Mouse (Mus musculus): ENCODE data around the gene Krtcap2.

The Krtcap2 gene

GRCm38 (mm10) chr3:89225321-89225815 is 20.4 kb upstream of the Krtcap2 start:
- no peak for DNase-seq (ENCODE audit: low spot score in 2 of 2)

- no peak for DNase-seq (ENCODE audit: low spot score in 2 of 2)
Observed at GRCm38 (mm10) chr3:89225918-89226317, 19.8 kb upstream of the Krtcap2 start.

- no peak for DNase-seq (ENCODE audit: low spot score in 2 of 2)
Observed at GRCm38 (mm10) chr3:89226361-89226760, 19.4 kb upstream of the Krtcap2 start.

- DNase-seq (ENCODE audit: low spot score in 2 of 2) = no peak
Observed at GRCm38 (mm10) chr3:89226900-89227299, 18.9 kb upstream of the Krtcap2 start, which contains the start of gene Mtx1. Gene Mtx1 (minus strand): TSS chr3:89227088.

GRCm38 (mm10) chr3:89227307-89228179 is 18.2 kb upstream of the Krtcap2 start:
- peak; percentile 84 for DNase-seq (ENCODE audit: low spot score in 2 of 2)

- DNase-seq (ENCODE audit: low spot score in 2 of 2) = peak; percentile 87 to 90
Observed at GRCm38 (mm10) chr3:89228180-89228549, 17.6 kb upstream of the Krtcap2 start.

GRCm38 (mm10) chr3:89228836-89229235 is 16.9 kb upstream of the Krtcap2 start, which contains the start of gene Muc1:
Gene Muc1 (plus strand): TSS chr3:89229057.
- no peak for DNase-seq (ENCODE audit: low spot score in 2 of 2)

GRCm38 (mm10) chr3:89229276-89229675 is 16.5 kb upstream of the Krtcap2 start:
- DNase-seq (ENCODE audit: low spot score in 2 of 2) = no peak

GRCm38 (mm10) chr3:89230561-89230960 is 15.2 kb upstream of the Krtcap2 start:
- DNase-seq (ENCODE audit: low spot score in 2 of 2) = no peak

GRCm38 (mm10) chr3:89231345-89231744 is 14.4 kb upstream of the Krtcap2 start:
- no peak for DNase-seq (ENCODE audit: low spot score in 2 of 2)

- no peak for DNase-seq (ENCODE audit: low spot score in 2 of 2)
Observed at GRCm38 (mm10) chr3:89231772-89232275, 13.9 kb upstream of the Krtcap2 start.

- DNase-seq (ENCODE audit: low spot score in 2 of 2) = no peak
Observed at GRCm38 (mm10) chr3:89232614-89233013, 13.2 kb upstream of the Krtcap2 start.

GRCm38 (mm10) chr3:89233562-89234110 is 12.1 kb upstream of the Krtcap2 start:
- no peak for DNase-seq (ENCODE audit: low spot score in 2 of 2)

GRCm38 (mm10) chr3:89236516-89236915 is 9.2 kb upstream of the Krtcap2 start:
- no peak for DNase-seq (ENCODE audit: low spot score in 2 of 2)

- no peak for DNase-seq (ENCODE audit: low spot score in 2 of 2)
Observed at GRCm38 (mm10) chr3:89237682-89238081, 8.1 kb upstream of the Krtcap2 start.

- DNase-seq (ENCODE audit: low spot score in 2 of 2) = no peak
Observed at GRCm38 (mm10) chr3:89238494-89238893, 7.3 kb upstream of the Krtcap2 start.

- no peak for DNase-seq (ENCODE audit: low spot score in 2 of 2)
Observed at GRCm38 (mm10) chr3:89242331-89242895, 3.4 kb upstream of the Krtcap2 start.

GRCm38 (mm10) chr3:89243609-89244008 is 2.2 kb upstream of the Krtcap2 start:
- no peak for DNase-seq (ENCODE audit: low spot score in 2 of 2)

- no peak for DNase-seq (ENCODE audit: low spot score in 2 of 2)
Observed at GRCm38 (mm10) chr3:89244158-89244981, 1.4 kb upstream of the Krtcap2 start.

GRCm38 (mm10) chr3:89244982-89245687 is 631 bp upstream of the Krtcap2 start:
- no peak for DNase-seq (ENCODE audit: low spot score in 2 of 2)
